Comparison of ENCODE assay signal across 7 mouse cellular contexts in genomic region chrX:11806896-11807252, GRCm38 (mm10).
DNase-seq lines count a peak whose midpoint lies in the region; ATAC-seq and TF ChIP-seq lines count a peak whose summit lies in the region.

No protein-coding gene starts in this region.

- H3K9me3 ChIP-seq in lung, embryonic 14.5 days (ENCODE audit: low read depth, low read length), result no peaks in the 10 kb centered on the region
- H3K9me3 ChIP-seq in forebrain, embryonic 10.5 days, result no peaks in the 10 kb centered on the region
- no peaks in the 10 kb centered on the region for H3K9me3 ChIP-seq in intestine, postnatal 0 days (ENCODE audit: control insufficient read depth)
- no peaks in the 10 kb centered on the region for H3K9me3 ChIP-seq in neural tube, embryonic 15.5 days (replicated peaks)

- 6% methylated on average over 22 of the region's 22 CpGs for WGBS in lung, embryonic 14.5 days
- 4% methylated on average over 22 of the region's 22 CpGs for WGBS in forebrain, embryonic 10.5 days
- WGBS in intestine, postnatal 0 days, result 16% methylated on average over 22 of the region's 22 CpGs
- 5% methylated on average over 22 of the region's 22 CpGs for WGBS in neural tube, embryonic 15.5 days

- no peaks in the 10 kb centered on the region for H3K36me3 ChIP-seq in lung, embryonic 14.5 days (ENCODE audit: insufficient read depth)
- no peaks in the 10 kb centered on the region for H3K36me3 ChIP-seq in forebrain, embryonic 10.5 days (replicated peaks)
- no peaks in the 10 kb centered on the region for H3K36me3 ChIP-seq in intestine, postnatal 0 days (ENCODE audit: control insufficient read depth, insufficient read depth)
- no peaks in the 10 kb centered on the region for H3K36me3 ChIP-seq in neural tube, embryonic 15.5 days

- no peak; the same call in 1 of the 2 replicates for ATAC-seq in lung, embryonic 14.5 days (ENCODE audit: insufficient read depth)
- ATAC-seq in intestine, postnatal 0 days, result peak; percentile 6; the same call in 1 of the 2 replicates
- ATAC-seq in neural tube, embryonic 15.5 days (ENCODE audit: low FRiP score), result peak; percentile 16; the same call in 1 of the 2 replicates

- no peak for TF ChIP-seq CTCF in lung, embryonic 14.5 days (IDR thresholded peaks at IDR 0.05; ENCODE audit: low read depth)
- 0 out of 2 replicates have a peak, but pooled peaks have one; percentile 2 for TF ChIP-seq CTCF in intestine, postnatal 0 days (IDR thresholded peaks at IDR 0.05; ENCODE audit: low read depth)

- H3K27ac ChIP-seq in lung, embryonic 14.5 days (ENCODE audit: low read depth), result peak overlapping the region; percentile 70
- peak overlapping the region; percentile 83 for H3K27ac ChIP-seq in forebrain, embryonic 10.5 days
- no peak overlapping the region for H3K27ac ChIP-seq in intestine, postnatal 0 days (ENCODE audit: low read depth, low read length)
- peak overlapping the region; percentile 80 for H3K27ac ChIP-seq in neural tube, embryonic 15.5 days (replicated peaks)

- H3K4me2 ChIP-seq in lung, embryonic 14.5 days, result peak overlapping the region; percentile 70
- peak overlapping the region; percentile 81 for H3K4me2 ChIP-seq in intestine, postnatal 0 days (replicated peaks; ENCODE audit: low read depth)
- peak overlapping the region; percentile 68 for H3K4me2 ChIP-seq in neural tube, embryonic 15.5 days

- H3K27me3 ChIP-seq in lung, embryonic 14.5 days (ENCODE audit: insufficient read depth, low read length), result 0 out of 2 replicates have a peak, but pooled peaks cover 10% of the 10 kb centered on the region
- H3K27me3 ChIP-seq in forebrain, embryonic 10.5 days (ENCODE audit: poor library complexity, severe bottlenecking), result peaks cover 100% of the 10 kb centered on the region
- H3K27me3 ChIP-seq in intestine, postnatal 0 days (replicated peaks; ENCODE audit: control insufficient read depth, insufficient read depth, low read length), result peaks cover 17% of the 10 kb centered on the region; the same call in 1 of the 2 replicates
- peaks cover 25% of the 10 kb centered on the region; the same call in 1 of the 2 replicates for H3K27me3 ChIP-seq in neural tube, embryonic 15.5 days (replicated peaks)

- no peak for DNase-seq in lung, embryonic 14.5 days
- no peak for DNase-seq in lung, postnatal 10 days
- no peak for DNase-seq in forebrain, embryonic 10.5 days (ENCODE audit: extremely low spot score, low spot score)
- no peak for DNase-seq in cerebellum, postnatal 25 days
- DNase-seq in right cerebral cortex, postnatal 36 days (ENCODE audit: low spot score in 2 of 2), result no peak

- H3K4me1 ChIP-seq in lung, embryonic 14.5 days (ENCODE audit: insufficient read depth), result peaks cover 4% of the 10 kb centered on the region; the same call in 1 of the 2 replicates
- H3K4me1 ChIP-seq in forebrain, embryonic 10.5 days, result peaks cover 43% of the 10 kb centered on the region
- no peaks in the 10 kb centered on the region for H3K4me1 ChIP-seq in intestine, postnatal 0 days (replicated peaks; ENCODE audit: control insufficient read depth, insufficient read depth, low read length)
- peaks cover 19% of the 10 kb centered on the region for H3K4me1 ChIP-seq in neural tube, embryonic 15.5 days

- peak overlapping the region; percentile 41 for H3K4me3 ChIP-seq in lung, embryonic 14.5 days (ENCODE audit: low read depth, low read length)
- peak overlapping the region; percentile 53 for H3K4me3 ChIP-seq in forebrain, embryonic 10.5 days
- peak overlapping the region; percentile 45 for H3K4me3 ChIP-seq in intestine, postnatal 0 days (ENCODE audit: low read depth, low read length)
- H3K4me3 ChIP-seq in neural tube, embryonic 15.5 days (replicated peaks), result peak overlapping the region; percentile 41

- H3K9ac ChIP-seq in lung, embryonic 14.5 days, result peak overlapping the region; percentile 62
- H3K9ac ChIP-seq in intestine, postnatal 0 days (ENCODE audit: low read depth, low read length), result peak overlapping the region; percentile 42; the same call in 1 of the 2 replicates
- peak overlapping the region; percentile 48 for H3K9ac ChIP-seq in neural tube, embryonic 15.5 days (replicated peaks)
